Mouse (Mus musculus) myocyte (in vitro differentiated cells): ENCODE data around the gene Ltbp3.

Experiments
- CEBPB ChIP-seq: IDR thresholded peaks from 2 replicates; pipeline ENCODE4 v1.6.1; 2011; ENCODE audit warnings: mild to moderate bottlenecking, moderate library complexity; ENCODE audit not compliant: poor library complexity, insufficient read depth, severe bottlenecking
- E2F4 ChIP-seq: IDR thresholded peaks from one replicate; pipeline ENCODE4 v1.6.1; 2011; ENCODE audit warnings: mild to moderate bottlenecking, control low read depth, moderate library complexity; ENCODE audit not compliant: insufficient read depth
- MAX ChIP-seq: IDR thresholded peaks from one replicate; pipeline ENCODE4 v1.6.1; 2011; ENCODE audit warnings: low read depth, mild to moderate bottlenecking, control low read depth
- MYOD1 ChIP-seq, 3 experiments: IDR thresholded peaks; one replicate each; pipeline ENCODE4 v1.6.1; 2011; ENCODE audit warnings: control low read depth in 2 of 3, low read depth in 2 of 3, mild to moderate bottlenecking in 2 of 3, moderate library complexity in 1 of 3; ENCODE audit not compliant: insufficient read length in 2 of 3, control insufficient read depth in 1 of 3
- MYOG ChIP-seq, 3 experiments: IDR thresholded peaks; one replicate each; pipeline ENCODE4 v1.6.1; 2011; ENCODE audit warnings: control low read depth in 2 of 3, low read depth in 2 of 3, mild to moderate bottlenecking in 2 of 3; ENCODE audit not compliant: insufficient read length in 2 of 3, control insufficient read depth in 1 of 3, insufficient read depth in 1 of 3
- POLR2A ChIP-seq: IDR thresholded peaks from one replicate; pipeline ENCODE4 v1.6.1; 2011; ENCODE audit warnings: low read depth, mild to moderate bottlenecking, control low read depth, moderate library complexity; ENCODE audit not compliant: insufficient read length
- POLR2AphosphoS2 ChIP-seq: IDR thresholded peaks from one replicate; pipeline ENCODE4 v1.6.1; 2011; ENCODE audit warnings: low read depth, control low read depth; ENCODE audit not compliant: insufficient read length
- REST ChIP-seq: IDR thresholded peaks from one replicate; pipeline ENCODE4 v1.6.1; 2011; ENCODE audit warnings: mild to moderate bottlenecking, control low read depth, moderate library complexity; ENCODE audit not compliant: insufficient read depth, insufficient read length
- TCF12 ChIP-seq: IDR thresholded peaks from one replicate; pipeline ENCODE4 v1.6.1; 2011; ENCODE audit warnings: mild to moderate bottlenecking, control low read depth; ENCODE audit not compliant: poor library complexity, insufficient read depth, severe bottlenecking
- TCF3 ChIP-seq: IDR thresholded peaks from one replicate; pipeline ENCODE4 v1.6.1; 2011; ENCODE audit warnings: low read depth, control low read depth; ENCODE audit not compliant: insufficient read length
- USF1 ChIP-seq: IDR thresholded peaks from one replicate; pipeline ENCODE4 v1.6.1; 2011; ENCODE audit warnings: low read depth, mild to moderate bottlenecking, control low read depth, moderate library complexity

- no peak for TF ChIP-seq E2F4
- TF ChIP-seq POLR2A = peak; percentile 5
- TF ChIP-seq MYOD1 (IDR thresholded peaks at IDR 0.05; ENCODE audit: control insufficient read depth in 1 of 3, insufficient read length in 2 of 3, low read depth in 2 of 3) = no peak
- no peak for TF ChIP-seq TCF12
- TF ChIP-seq MAX = no peak
- no peak for TF ChIP-seq USF1
- TF ChIP-seq CEBPB = no peak
- no peak for TF ChIP-seq POLR2AphosphoS2
- no peak for TF ChIP-seq REST
- peak in 1 of 3 experiments; percentile 50 for TF ChIP-seq MYOG (IDR thresholded peaks at IDR 0.05; ENCODE audit: control insufficient read depth in 1 of 3, insufficient read depth in 1 of 3, insufficient read length in 2 of 3, low read depth in 2 of 3)
- no peak for TF ChIP-seq TCF3
Observed at GRCm38 (mm10) chr19:5713730-5714129, 27.0 kb upstream of the Ltbp3 start.
